Mouse (Mus musculus) heart, postnatal 4 days (tissue): Measurements from ENCODE around the gene Gm49373. TPM values are rescaled to one million over a fixed set of nuclear protein-coding genes. Genes with fewer than 3 reads are reported as not detected.

Source experiments
- DNase-seq: peaks from one replicate; pipeline ENCODE4 v3.0.0; 2021
- total RNA-seq, 2 experiments: library from RNA; stranded (reverse); gene quantifications; 2 replicates each; pipeline ENCODE4 v1.2.3; 2021

The Gm49373 gene
- under 1 TPM; 0.14 to 0.23 TPM for total RNA-seq

DNA sequence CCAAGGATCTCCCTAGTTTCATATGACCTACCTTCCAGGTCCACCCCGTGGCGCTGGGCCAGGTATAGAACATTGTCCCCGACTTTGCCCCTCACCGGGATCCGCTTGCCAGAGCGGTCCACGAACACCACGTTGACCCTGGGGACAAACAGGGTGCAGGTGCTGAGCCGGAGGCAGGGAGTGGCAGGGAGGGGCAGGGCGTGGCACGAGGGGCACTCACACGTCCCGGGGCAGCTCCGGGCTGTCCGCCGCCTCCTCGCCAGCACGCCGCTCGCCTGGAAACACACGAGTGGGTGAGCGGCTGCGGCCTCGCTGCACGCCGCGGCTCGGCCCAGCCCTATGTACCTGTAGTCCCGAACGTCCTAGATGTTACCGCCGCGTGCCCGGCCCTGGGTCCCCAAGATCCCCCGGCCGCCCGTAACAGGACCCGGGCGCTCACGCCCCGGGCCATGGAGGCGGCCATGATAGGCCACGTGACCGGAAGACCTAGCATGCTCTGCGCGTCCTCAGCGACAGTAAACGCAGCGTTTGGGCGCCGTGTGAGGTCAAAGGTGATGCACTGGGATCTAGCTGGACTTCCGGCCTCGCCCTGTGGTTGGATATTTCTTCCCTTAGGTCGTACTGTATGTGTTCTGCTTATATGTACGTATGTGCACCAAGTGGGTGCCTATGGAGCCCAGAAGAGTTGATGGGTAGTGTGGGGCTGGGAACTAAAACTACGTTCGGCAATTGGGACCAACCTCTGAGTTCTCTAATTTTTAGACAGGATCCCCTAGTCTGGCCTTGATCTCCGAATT is at the start of gene Gm49373, which contains the start of gene Fdx1l:
TSS of gene Gm49373 (minus strand) at position 53 of the 797 bp plus-strand sequence.
TSS of gene Fdx1l (minus strand) at position 571 of the 797 bp plus-strand sequence.
- peak; percentile 89 for DNase-seq

- DNase-seq = no peak
These were observed 48.6 kb upstream of the Gm49373 start for GRCm38 (mm10) chr9:21121483-21121882.

DNA sequence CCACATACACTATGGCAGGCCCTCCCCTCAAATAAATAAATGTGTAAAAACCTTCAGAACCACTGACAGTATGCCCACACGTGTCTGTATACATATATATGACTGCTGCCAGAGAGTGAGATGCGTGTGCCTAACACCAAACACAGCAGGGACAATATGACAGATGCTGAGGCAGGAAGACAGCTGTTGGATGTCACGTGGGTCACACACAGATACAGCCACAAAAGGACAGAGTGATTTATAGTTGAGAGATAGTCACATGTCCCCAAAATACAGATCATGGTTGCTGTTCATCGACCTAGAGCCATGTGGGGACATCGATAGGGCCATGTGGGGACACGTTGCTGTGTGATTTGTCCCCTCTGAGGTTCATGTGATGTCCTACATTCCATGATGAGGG is 44.2 kb upstream of the Gm49373 start:
- no peak for DNase-seq

DNA sequence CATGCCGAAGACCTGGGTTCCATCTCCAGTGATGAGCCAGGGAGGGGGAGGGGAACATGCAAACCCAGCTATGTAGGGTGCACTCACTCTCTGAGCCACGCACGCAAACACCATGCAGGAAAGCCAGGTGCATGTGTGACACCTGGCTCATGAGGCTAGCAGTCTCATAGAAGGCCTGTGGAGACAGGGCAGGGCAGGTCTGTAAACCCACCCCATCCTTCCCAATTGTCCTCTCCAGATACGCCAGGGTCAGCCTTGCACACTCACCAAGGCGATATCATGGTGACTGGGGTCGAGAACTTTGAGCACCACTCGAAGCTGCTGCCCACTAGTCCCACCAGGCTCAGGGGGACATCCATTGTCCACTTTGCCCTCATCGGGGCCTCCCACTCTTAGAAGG is 42.2 kb upstream of the Gm49373 start:
- no peak for DNase-seq

- no peak for DNase-seq
These were observed 41.3 kb upstream of the Gm49373 start for GRCm38 (mm10) chr9:21114190-21114589.

GRCm38 (mm10) chr9:21113751-21114150 is 40.9 kb upstream of the Gm49373 start:
- no peak for DNase-seq

- no peak for DNase-seq
These were observed 34.8 kb upstream of the Gm49373 start for GRCm38 (mm10) chr9:21107607-21108237.

- no peak for DNase-seq
These were observed 33.1 kb upstream of the Gm49373 start for GRCm38 (mm10) chr9:21105760-21106564.

DNA sequence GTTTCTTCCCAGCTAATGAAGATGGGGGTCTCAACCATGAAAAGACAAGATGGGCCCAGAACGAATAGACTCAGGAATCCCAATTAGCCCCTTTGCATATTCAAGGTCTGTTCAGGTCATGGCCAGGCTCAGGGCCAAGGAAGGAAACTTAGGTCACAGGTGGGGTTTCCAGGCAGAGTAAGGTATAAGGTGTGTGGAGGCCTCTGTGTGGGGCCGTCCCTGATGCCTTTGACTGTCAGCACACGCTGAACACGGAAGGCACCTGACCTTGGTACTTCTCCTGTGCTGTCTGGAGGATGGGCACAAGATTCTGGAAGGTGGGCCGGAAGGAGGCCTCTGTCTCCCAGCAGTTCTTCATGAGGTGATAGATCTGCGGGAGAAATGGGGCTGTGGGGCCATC is 31.9 kb upstream of the Gm49373 start:
- DNase-seq = no peak

DNA sequence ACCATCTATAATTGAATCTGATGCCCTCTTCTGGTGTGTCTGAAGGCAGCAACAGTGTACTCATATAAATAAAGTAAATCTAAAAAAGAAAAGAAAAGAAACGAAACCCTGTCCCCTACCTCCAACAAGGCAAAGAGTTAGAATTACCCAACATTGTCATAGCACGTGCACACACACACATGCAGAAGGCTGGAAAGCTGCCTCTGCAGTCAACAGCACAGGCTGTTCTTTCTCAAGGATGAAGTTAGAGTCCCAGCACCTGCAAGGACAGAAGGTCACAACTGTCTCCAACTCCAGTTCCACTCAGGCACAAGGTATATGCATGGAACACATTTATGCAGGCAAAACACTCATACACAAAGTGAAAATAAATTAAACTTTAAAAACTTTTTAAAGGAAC is 29.2 kb upstream of the Gm49373 start:
- no peak for DNase-seq

GRCm38 (mm10) chr9:21100447-21101161 is 27.7 kb upstream of the Gm49373 start:
- no peak for DNase-seq

DNA sequence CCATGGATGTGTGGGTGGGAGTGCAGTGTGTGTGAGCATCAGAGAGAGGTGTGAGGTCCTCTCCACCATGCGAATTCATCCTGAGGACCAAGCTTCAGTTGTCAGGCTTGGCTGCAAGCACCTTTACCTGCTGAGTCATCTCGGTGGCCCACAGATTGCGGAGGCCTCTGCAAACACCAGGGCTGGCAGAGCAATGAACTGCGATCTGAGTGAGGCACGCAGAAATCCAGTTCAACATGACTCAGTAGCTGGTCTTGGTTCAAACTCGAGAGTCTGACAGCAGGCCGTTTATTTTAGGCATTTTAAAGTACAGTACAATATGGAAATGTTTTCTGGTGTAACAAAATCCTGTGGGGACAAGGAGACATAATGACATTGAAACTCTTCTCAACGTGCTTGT is 24.9 kb upstream of the Gm49373 start:
- DNase-seq = no peak

DNA sequence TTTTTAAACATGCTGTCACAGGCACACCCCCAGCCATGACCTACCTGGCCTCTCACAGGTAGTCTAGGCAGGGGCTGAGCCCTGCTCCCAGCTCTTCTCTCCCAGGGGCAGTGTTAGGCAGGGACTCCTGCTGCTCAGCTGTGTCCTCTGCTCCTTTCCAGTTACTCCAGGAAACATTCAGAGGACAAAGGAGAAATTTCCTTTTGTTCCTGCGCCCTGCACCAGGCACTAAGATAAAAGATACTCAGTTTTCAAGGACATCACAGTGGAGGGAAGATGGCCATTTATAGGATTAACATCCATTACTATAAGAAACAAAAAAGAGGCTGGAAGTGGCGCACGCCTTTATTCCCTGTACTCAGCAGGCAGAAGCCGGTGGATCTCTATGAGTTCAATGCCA is 23.1 kb upstream of the Gm49373 start:
- DNase-seq = no peak

DNA sequence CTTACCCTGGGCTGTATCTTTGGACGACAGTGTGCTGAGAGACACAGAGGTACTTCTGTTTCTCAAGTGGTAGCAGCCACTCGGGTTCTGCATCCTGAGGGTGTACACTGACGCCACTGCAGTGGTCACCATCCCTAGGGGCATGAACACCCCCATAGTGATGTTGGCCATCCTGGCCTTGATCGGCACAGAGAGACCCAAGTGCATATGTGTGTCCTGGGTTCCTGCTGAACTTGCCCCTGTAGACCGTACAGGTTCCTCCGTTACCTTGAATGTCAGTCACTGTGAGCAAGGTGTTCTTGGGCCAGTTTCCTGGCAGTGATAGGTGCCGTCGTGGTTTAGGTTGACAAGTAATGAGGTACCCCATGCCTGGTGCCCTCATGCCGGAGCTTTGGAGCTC is 20.5 kb upstream of the Gm49373 start:
- DNase-seq = no peak

GRCm38 (mm10) chr9:21091707-21092320 is 18.9 kb upstream of the Gm49373 start, which contains the start of the genes Gm38431 and Raver1:
Gene Gm38431, minus strand, starts transcription at chr9:21091997.
Gene Raver1, minus strand, starts transcription at chr9:21092008.
- peak; percentile 98 for DNase-seq

GRCm38 (mm10) chr9:21090972-21091706 is 18.2 kb upstream of the Gm49373 start:
- DNase-seq = no peak

- no peak for DNase-seq
These were observed 17.6 kb upstream of the Gm49373 start for GRCm38 (mm10) chr9:21090537-21090936.

GRCm38 (mm10) chr9:21083324-21083723 is 10.4 kb upstream of the Gm49373 start:
- DNase-seq = no peak

DNA sequence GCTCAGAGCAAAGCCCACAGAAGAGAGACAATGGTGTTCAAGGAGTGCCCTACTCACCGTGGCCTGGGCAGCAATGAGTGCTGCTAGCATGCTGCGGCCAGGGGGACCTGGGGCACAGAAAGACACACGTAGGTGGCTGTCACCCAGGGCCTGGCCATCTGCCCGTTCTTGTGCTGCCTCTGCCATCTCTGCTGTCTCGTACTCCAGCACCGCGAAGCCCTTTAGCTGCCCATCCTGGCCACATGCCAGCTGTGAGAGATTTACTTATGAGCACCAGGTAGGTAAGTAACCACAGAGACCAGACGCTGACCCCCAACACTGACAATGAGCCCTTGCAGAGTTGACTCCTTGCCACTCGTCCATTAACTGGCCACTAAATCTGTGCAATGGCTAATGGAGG is 8.2 kb upstream of the Gm49373 start:
- DNase-seq = no peak

DNA sequence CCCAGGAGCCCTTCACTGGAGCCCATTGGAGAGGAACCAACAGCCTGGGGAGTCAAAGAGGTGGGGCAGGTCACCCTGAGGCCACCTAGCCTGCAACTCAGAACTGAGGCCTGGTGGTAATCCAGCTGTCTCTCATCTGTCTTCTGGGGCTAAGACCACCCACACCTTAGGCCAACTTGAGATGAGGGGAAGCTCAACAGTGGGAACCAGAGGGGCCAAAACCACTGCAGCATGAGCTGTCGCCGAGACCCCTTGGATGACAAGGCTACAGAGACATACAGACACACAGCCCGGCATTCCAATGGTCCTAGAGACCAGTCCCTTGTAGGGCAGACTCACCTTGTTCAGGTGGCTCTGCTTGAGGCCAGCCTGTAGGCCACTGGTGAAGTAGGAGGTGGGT is 2.7 kb upstream of the Gm49373 start:
- DNase-seq = no peak

- DNase-seq = no peak
These were observed 1.3 kb upstream of the Gm49373 start for GRCm38 (mm10) chr9:21074173-21074572.
